Mouse (Mus musculus) monocyte, adult 2 months (primary cell): ENCODE results near the gene Hoxc9.

Experiments
- DNase-seq, 2 experiments: peaks; one replicate each; pipeline ENCODE4 v3.0.0; 2022; ENCODE audit warnings: low spot score in 2 of 2, low read depth in 1 of 2

Gene Hoxc9

GRCm38 (mm10) chr15:102976171-102976570, at the start of gene Hoxc9:
Gene Hoxc9 (plus strand): TSS chr15:102976439.
- no peak for DNase-seq

DNA sequence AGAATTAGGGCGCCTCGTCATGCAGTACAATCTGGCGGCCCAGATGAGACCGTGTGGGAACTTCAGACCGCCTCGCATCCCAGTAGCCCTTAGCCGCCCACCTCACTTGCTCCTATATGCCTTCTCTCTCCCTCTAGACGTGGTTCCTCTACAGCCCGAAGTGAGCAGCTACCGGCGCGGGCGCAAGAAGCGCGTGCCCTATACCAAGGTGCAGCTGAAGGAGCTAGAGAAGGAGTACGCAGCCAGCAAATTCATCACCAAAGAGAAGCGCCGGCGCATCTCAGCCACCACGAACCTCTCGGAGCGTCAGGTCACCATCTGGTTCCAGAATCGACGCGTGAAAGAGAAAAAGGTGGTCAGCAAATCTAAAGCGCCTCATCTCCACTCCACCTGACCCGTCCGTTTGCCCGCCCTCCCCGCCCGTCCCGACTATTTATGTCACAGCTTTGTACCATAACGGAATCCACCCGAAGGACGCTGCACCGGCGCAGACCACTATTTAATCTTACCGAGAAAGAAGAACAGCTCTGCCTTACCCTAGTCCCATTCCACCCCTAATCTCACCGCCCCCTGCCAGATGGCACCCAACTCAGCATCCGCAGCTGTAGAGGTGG, 49.1 kb upstream of the Hoxc9 start:
- no peak for DNase-seq

GRCm38 (mm10) chr15:102931706-102932358, 44.4 kb upstream of the Hoxc9 start:
- DNase-seq: no peak

DNA sequence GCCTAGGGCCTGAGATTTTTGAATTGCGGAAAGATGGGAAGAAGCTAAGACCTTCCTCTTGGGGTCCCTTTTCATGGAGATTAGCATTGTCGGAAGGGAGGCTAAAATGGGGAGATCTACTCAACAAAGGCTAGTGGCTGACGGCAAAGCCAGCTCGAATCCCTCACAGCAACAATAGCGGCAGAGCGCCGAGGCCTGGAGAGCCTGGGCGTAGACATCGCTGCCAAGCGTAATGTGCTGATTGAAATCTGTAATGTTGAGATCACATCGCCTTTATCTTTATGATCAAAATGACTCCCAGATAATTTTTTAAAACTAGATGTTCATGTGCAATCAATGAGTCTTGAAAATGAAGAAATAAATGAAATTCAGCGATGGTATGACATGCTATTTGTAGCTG, 41.8 kb upstream of the Hoxc9 start:
- DNase-seq: no peak

DNA sequence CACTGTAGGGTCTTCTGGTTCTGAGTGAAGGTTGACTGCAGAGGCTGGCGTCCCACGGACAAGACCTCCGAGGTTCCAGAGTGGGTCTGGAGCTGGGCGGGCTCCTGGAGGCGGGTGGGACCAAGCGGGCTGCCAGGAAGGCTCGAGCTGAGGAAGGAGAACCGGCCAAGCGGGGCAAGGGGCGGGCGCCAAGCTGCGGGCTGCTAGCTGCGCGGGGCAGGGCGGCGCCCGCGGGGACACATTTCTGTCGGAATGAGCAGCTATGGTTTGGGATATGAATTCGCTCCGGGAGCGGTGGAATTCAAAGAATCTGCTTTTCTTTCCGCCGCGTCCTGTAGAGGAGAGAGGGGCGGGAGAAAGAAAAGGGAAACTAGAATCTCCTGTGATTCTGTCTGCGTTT, 41.3 kb upstream of the Hoxc9 start:
- no peak for DNase-seq

DNA sequence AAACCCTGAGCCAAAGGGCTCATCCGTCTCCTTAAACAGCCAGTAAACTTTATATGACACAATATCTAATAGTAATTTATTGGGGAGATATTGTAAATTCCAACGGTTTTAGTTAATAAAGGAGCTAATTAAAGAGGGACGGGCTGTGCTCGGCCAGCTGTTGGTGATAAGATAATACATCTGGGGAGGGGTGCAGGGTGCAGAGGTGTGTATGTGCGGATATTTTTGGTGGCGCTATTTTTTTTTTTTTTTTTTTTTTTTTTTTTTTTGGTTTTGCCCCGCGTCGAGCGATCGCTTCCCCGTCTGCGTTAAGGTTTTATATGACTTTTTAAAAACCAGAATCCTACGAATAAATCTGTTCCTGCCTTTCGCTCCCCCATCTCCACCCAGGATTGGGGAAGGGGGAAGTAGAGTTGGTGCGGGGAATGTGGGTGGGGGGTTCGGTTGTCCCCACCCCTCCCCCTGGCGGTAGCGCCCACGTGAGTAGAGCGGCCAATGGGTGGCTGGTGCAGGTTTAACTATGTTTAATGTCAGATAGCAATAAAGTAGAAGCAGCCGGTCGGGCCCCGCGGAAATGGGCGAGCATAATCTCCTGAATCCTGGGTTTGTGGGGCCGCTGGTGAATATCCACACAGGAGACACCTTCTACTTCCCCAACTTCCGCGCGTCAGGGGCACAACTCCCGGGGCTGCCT, 39.8 kb upstream of the Hoxc9 start, which contains the start of gene Hoxc12:
Gene Hoxc12, plus strand, starts transcription at position 479 of the 694 bp plus-strand sequence.
- no peak for DNase-seq

GRCm38 (mm10) chr15:102937036-102937666, 39.1 kb upstream of the Hoxc9 start:
- no peak for DNase-seq

GRCm38 (mm10) chr15:102939256-102940155, 36.7 kb upstream of the Hoxc9 start:
- no peak for DNase-seq

- no peak for DNase-seq
These were observed 33.3 kb upstream of the Hoxc9 start for GRCm38 (mm10) chr15:102942739-102943467.

- no peak for DNase-seq
These were observed 32.8 kb upstream of the Hoxc9 start for GRCm38 (mm10) chr15:102943468-102943813.

GRCm38 (mm10) chr15:102945185-102946077, 30.8 kb upstream of the Hoxc9 start:
- no peak for DNase-seq

- DNase-seq: no peak
These were observed 29.0 kb upstream of the Hoxc9 start for GRCm38 (mm10) chr15:102947276-102947675.

- DNase-seq: no peak
These were observed 27.4 kb upstream of the Hoxc9 start for GRCm38 (mm10) chr15:102948842-102949241.

GRCm38 (mm10) chr15:102949696-102950095, 26.5 kb upstream of the Hoxc9 start:
- DNase-seq: no peak

DNA sequence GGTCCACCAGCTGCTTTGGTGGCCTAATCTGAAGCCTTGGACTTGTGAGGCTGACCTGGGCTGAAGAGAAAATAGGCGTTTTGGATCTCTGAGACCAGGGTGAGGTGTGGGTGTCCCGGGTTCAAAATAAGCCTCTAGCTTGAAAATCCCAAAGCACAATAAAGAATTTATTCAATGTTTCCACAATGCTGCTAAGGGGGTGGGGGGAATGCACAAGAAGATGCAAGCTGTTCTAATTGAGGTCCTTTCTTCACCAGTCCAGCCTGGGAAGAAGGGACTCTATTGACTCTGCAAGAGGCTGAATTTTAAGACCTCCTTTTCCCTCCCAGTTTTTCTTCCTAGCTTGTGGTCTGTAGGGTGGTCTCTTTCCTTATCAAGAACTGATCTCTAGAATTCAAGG, 25.4 kb upstream of the Hoxc9 start:
- no peak for DNase-seq

DNA sequence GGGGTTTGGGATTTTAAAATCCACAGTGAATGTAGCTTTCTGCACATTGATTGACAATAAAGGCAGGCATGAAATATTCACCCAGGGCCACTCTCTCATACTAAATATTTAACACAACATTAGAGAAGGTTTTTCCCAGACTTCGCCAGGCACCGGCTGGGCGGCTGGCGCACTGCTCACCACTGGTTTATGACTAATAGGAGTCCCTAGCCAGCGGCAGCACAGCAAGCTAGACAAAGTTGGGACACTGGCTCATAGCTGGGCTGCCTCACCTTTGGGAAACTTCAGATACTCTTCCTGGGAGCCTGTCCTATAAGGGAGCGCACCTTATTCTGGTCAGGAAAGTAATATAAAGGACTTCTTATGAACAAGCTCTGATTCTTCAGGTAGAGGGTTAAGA, 22.7 kb upstream of the Hoxc9 start:
- no peak for DNase-seq

- DNase-seq: no peak
These were observed 21.8 kb upstream of the Hoxc9 start, which contains the start of gene Hoxc11 for GRCm38 (mm10) chr15:102954192-102955006. Gene Hoxc11 (plus strand): TSS chr15:102954427.

DNA sequence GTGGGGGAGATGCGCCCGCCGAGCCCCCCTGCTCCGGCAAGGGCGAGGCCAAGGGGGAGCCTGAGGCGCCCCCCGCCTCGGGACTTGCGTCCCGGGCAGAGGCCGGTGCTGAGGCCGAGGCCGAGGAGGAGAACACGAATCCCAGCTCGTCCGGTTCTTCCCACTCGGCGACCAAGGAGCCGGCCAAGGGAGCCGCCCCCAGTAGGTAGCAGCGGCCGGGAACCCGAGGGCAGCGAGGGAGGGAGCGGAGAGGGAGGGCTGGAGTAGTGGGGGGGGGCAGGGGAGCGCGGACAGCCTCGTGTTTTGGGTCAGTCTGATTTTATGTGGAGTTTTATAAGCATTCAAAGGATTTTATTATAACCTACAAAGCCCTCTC, 21.2 kb upstream of the Hoxc9 start:
- DNase-seq: no peak
